Mouse (Mus musculus): Measurements from ENCODE around the gene Rad54l.

DNA sequence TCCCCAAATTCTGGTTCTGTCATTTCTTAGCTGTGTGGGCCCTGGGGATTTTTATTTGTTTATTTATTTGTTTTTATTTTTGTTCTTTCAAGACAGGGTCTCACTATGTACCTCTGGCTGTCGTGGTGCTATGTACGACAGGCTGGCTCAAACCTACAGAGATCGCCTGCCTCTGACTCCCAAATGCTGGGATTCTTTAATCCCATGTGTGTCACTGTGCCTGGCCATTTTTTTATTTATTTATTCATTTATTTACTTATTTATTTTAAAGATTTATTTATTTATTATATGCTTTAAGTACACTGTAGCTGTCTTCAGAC lies 45.8 kb upstream of the Rad54l start:
- no peak for TF ChIP-seq CTCF (IDR thresholded peaks at IDR 0.05; ENCODE audit: low read depth)
- no peak for TF ChIP-seq EP300 (IDR thresholded peaks at IDR 0.05; ENCODE audit: low read depth)
